ENCODE assay signal across 17 mouse cellular contexts in genomic region chr15:95273236-95273635, GRCm38 (mm10).
DNase-seq lines count a peak whose midpoint lies in the region; ATAC-seq lines count a peak whose summit lies in the region.
"Had no signal": no experiment of that assay in that cellular context is flagged by ENCODE, and none has a peak within 500 bp of the region (broad histone marks: within the 10 kb centered on the region; RNA-seq: fewer than 3 reads in every experiment).

No protein-coding gene starts in this region.

- no peaks in the 10 kb centered on the region for H3K27me3 ChIP-seq in kidney, embryonic 14.5 days (ENCODE audit: control insufficient read depth, insufficient read depth, low read length)
- H3K27me3 ChIP-seq: embryonic facial prominence, embryonic 12.5 days; forebrain, embryonic 15.5 days; heart, embryonic 13.5 days; hindbrain, embryonic 15.5 days had no signal

- 86% methylated on average over 3 of the region's 3 CpGs for WGBS in kidney, embryonic 14.5 days

- no peak overlapping the region for H3K4me3 ChIP-seq in kidney, embryonic 14.5 days (ENCODE audit: low read length)
- H3K4me3 ChIP-seq: embryonic facial prominence, embryonic 12.5 days; forebrain, embryonic 15.5 days; heart, embryonic 13.5 days; hindbrain, embryonic 15.5 days had no signal

- no peaks in the 10 kb centered on the region for H3K9me3 ChIP-seq in kidney, embryonic 14.5 days (ENCODE audit: control insufficient read depth, low read length)
- H3K9me3 ChIP-seq: embryonic facial prominence, embryonic 12.5 days; forebrain, embryonic 15.5 days; heart, embryonic 13.5 days; hindbrain, embryonic 15.5 days had no signal

- no peaks in the 10 kb centered on the region for H3K4me1 ChIP-seq in kidney, embryonic 14.5 days (ENCODE audit: control insufficient read depth, insufficient read depth, low read length)
- H3K4me1 ChIP-seq: embryonic facial prominence, embryonic 12.5 days; forebrain, embryonic 15.5 days; heart, embryonic 13.5 days; hindbrain, embryonic 15.5 days had no signal

- H3K9ac ChIP-seq in kidney, embryonic 14.5 days (ENCODE audit: low read depth, low read length): no peak overlapping the region
- H3K9ac ChIP-seq: embryonic facial prominence, embryonic 12.5 days; forebrain, embryonic 15.5 days; heart, embryonic 13.5 days; hindbrain, embryonic 15.5 days had no signal

- H3K4me2 ChIP-seq in kidney, embryonic 14.5 days (replicated peaks; ENCODE audit: low read depth, low read length): no peak overlapping the region
- H3K4me2 ChIP-seq: embryonic facial prominence, embryonic 12.5 days; forebrain, embryonic 15.5 days; heart, embryonic 13.5 days; hindbrain, embryonic 15.5 days had no signal

- peak; percentile 21 for DNase-seq in cerebellum, adult 11-12 months
- no peak for DNase-seq in cerebellum, adult 11 months
- peak; percentile 18 for DNase-seq in kidney, postnatal 14 days
- DNase-seq in cerebellum, adult 8-10 months: peak; percentile 26
- DNase-seq in cerebellum, postnatal 14 days: peak; percentile 78 to 79
- no peak for DNase-seq in lung, adult 18-20 months
- DNase-seq in thymus, adult 18-20 months: no peak
- DNase-seq: adrenal gland, adult 2 months; gastrocnemius, postnatal 36 days; heart, postnatal 36 days had no signal

- no peaks in the 10 kb centered on the region for H3K36me3 ChIP-seq in kidney, embryonic 14.5 days (ENCODE audit: control insufficient read depth, insufficient read depth, low read length)
- H3K36me3 ChIP-seq: embryonic facial prominence, embryonic 12.5 days; forebrain, embryonic 15.5 days; heart, embryonic 13.5 days; hindbrain, embryonic 15.5 days had no signal

- H3K27ac ChIP-seq in kidney, embryonic 14.5 days (ENCODE audit: low read depth, low read length): no peak overlapping the region
- H3K27ac ChIP-seq: embryonic facial prominence, embryonic 12.5 days; forebrain, embryonic 15.5 days; heart, embryonic 13.5 days; hindbrain, embryonic 15.5 days had no signal

- ATAC-seq in kidney, embryonic 14.5 days (ENCODE audit: low FRiP score, low TSS enrichment): no peak
- ATAC-seq: forebrain, embryonic 15.5 days; intestine, embryonic 16.5 days; Patski had no signal

Comparison
In these comparisons a context has a peak if more than half of its experiments do, and no peak if none do; other contexts are left out.
1. DNase-seq: peak in cerebellum, adult 11-12 months (single experiment), kidney, postnatal 14 days (single experiment), cerebellum, adult 8-10 months (single experiment) and cerebellum, postnatal 14 days (2 of 2); none in cerebellum, adult 11 months (single experiment), lung, adult 18-20 months (0 of 2) and thymus, adult 18-20 months (0 of 2).